In the genomic region with DNA sequence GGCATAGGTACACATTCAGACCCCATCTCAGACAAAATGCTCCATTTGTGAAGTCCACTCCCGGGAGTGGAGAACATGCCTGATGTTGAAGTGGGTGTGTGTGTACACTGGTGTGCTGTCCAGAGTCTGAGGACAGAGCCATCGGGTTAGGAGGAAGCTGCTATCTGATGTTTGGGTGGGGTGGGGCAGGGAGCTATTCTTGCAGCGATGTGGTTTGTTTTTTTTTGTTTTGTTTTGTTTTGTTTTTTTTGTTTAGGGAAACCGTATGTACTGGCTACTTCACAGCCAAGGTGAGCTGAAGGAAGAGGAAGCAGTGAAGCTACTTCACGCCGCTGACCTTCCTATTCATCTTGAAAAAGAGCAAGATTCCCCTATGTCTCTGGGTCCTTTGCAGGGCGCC, we compare ENCODE assay signal across 8 mouse cellular contexts. TPM values are rescaled to one million over a fixed set of nuclear protein-coding genes. Genes with fewer than 3 reads are reported as not detected.
DNase-seq lines count a peak whose midpoint lies in the region; ATAC-seq lines count a peak whose summit lies in the region.

No protein-coding gene starts in this region.

- WGBS in kidney, embryonic 16.5 days: 7% methylated on average over 7 of the region's 7 CpGs
- WGBS in embryonic facial prominence, embryonic 13.5 days: 10% methylated on average over 7 of the region's 7 CpGs
- 8% methylated on average over 7 of the region's 7 CpGs for WGBS in intestine, embryonic 14.5 days
- WGBS in midbrain, embryonic 12.5 days: 8% methylated on average over 7 of the region's 7 CpGs

- peak overlapping the region; percentile 90 for H3K4me2 ChIP-seq in kidney, embryonic 16.5 days (replicated peaks; ENCODE audit: low read depth, low read length)
- peak overlapping the region; percentile 79 for H3K4me2 ChIP-seq in embryonic facial prominence, embryonic 13.5 days
- H3K4me2 ChIP-seq in intestine, embryonic 14.5 days (ENCODE audit: low read length): peak overlapping the region; percentile 81
- peak overlapping the region; percentile 74 for H3K4me2 ChIP-seq in midbrain, embryonic 12.5 days (replicated peaks)

- peak overlapping the region; percentile 94 for H3K9ac ChIP-seq in kidney, embryonic 16.5 days (replicated peaks; ENCODE audit: low read length)
- H3K9ac ChIP-seq in embryonic facial prominence, embryonic 13.5 days: peak overlapping the region; percentile 92
- H3K9ac ChIP-seq in intestine, embryonic 14.5 days (ENCODE audit: low read length): peak overlapping the region; percentile 94
- peak overlapping the region; percentile 96 for H3K9ac ChIP-seq in midbrain, embryonic 12.5 days (replicated peaks)

- H3K4me1 ChIP-seq in kidney, embryonic 16.5 days (ENCODE audit: insufficient read depth, low read length): peaks cover 17% of the 10 kb centered on the region
- H3K4me1 ChIP-seq in embryonic facial prominence, embryonic 13.5 days: peaks cover 22% of the 10 kb centered on the region
- H3K4me1 ChIP-seq in intestine, embryonic 14.5 days (replicated peaks; ENCODE audit: control insufficient read depth, insufficient read depth, low read length): peaks cover 10% of the 10 kb centered on the region
- peaks cover 24% of the 10 kb centered on the region for H3K4me1 ChIP-seq in midbrain, embryonic 12.5 days

- peak overlapping the region; percentile 66 for H3K27ac ChIP-seq in kidney, embryonic 16.5 days (ENCODE audit: low read length)
- peak overlapping the region; percentile 92 for H3K27ac ChIP-seq in embryonic facial prominence, embryonic 13.5 days
- peak overlapping the region; percentile 87 for H3K27ac ChIP-seq in intestine, embryonic 14.5 days (ENCODE audit: low read depth)
- H3K27ac ChIP-seq in midbrain, embryonic 12.5 days (replicated peaks): peak overlapping the region; percentile 94; the same call in 1 of the 2 replicates

- H3K27me3 ChIP-seq in kidney, embryonic 16.5 days (ENCODE audit: insufficient read depth, low read length): no peaks in the 10 kb centered on the region
- H3K27me3 ChIP-seq in embryonic facial prominence, embryonic 13.5 days: no peaks in the 10 kb centered on the region
- H3K27me3 ChIP-seq in intestine, embryonic 14.5 days (replicated peaks; ENCODE audit: control insufficient read depth, insufficient read depth, low read length): no peaks in the 10 kb centered on the region
- no peaks in the 10 kb centered on the region for H3K27me3 ChIP-seq in midbrain, embryonic 12.5 days

- no peaks in the 10 kb centered on the region for H3K36me3 ChIP-seq in kidney, embryonic 16.5 days (ENCODE audit: insufficient read depth, low read length)
- peaks cover 6% of the 10 kb centered on the region; the same call in 1 of the 2 replicates for H3K36me3 ChIP-seq in embryonic facial prominence, embryonic 13.5 days
- H3K36me3 ChIP-seq in intestine, embryonic 14.5 days (ENCODE audit: control insufficient read depth, insufficient read depth, low read length): no peaks in the 10 kb centered on the region
- no peaks in the 10 kb centered on the region for H3K36me3 ChIP-seq in midbrain, embryonic 12.5 days

- DNase-seq in kidney, postnatal 14 days: no peak
- no peak for DNase-seq in intestine, embryonic 14.5 days (ENCODE audit: low spot score)
- no peak for DNase-seq in gastrocnemius, postnatal 25 days
- no peak for DNase-seq in gastrocnemius, postnatal 4 days (ENCODE audit: low spot score in 2 of 2)
- DNase-seq in thymus, adult 18-20 months: no peak

- ATAC-seq in kidney, embryonic 16.5 days (ENCODE audit: low FRiP score, low TSS enrichment): no peak
- ATAC-seq in embryonic facial prominence, embryonic 13.5 days (ENCODE audit: insufficient number of reproducible peaks, insufficient read depth, low FRiP score, low TSS enrichment, low read depth): no peak
- no peak for ATAC-seq in intestine, embryonic 14.5 days (replicated peaks; ENCODE audit: low FRiP score, low TSS enrichment, low read depth)
- no peak for ATAC-seq in midbrain, embryonic 12.5 days (ENCODE audit: low FRiP score, low read depth)

- no peaks in the 10 kb centered on the region for H3K9me3 ChIP-seq in kidney, embryonic 16.5 days (ENCODE audit: low read length)
- H3K9me3 ChIP-seq in embryonic facial prominence, embryonic 13.5 days: no peaks in the 10 kb centered on the region
- no peaks in the 10 kb centered on the region for H3K9me3 ChIP-seq in intestine, embryonic 14.5 days (ENCODE audit: control insufficient read depth, low read length)
- no peaks in the 10 kb centered on the region for H3K9me3 ChIP-seq in midbrain, embryonic 12.5 days

- H3K4me3 ChIP-seq in kidney, embryonic 16.5 days (ENCODE audit: low read length): peak overlapping the region; percentile 93
- H3K4me3 ChIP-seq in embryonic facial prominence, embryonic 13.5 days: peak overlapping the region; percentile 79
- peak overlapping the region; percentile 98 for H3K4me3 ChIP-seq in intestine, embryonic 14.5 days (ENCODE audit: low read depth, low read length)
- H3K4me3 ChIP-seq in midbrain, embryonic 12.5 days: peak overlapping the region; percentile 85

RNA-seq across cellular contexts. Expression of gene Stk38, which starts 1.0 kb away (rescaled TPM):
- 106 and 121 TPM in 2 replicates for polyA plus RNA-seq in kidney, embryonic 16.5 days (2015; fragmentation: Nextera tagmentation; extraction: Ambion mirVana)
- polyA plus RNA-seq in embryonic facial prominence, embryonic 13.5 days (2015; fragmentation: Nextera tagmentation; extraction: Ambion mirVana): 114 and 129 TPM in 2 replicates
- 91.6 and 108 TPM in 2 replicates for polyA plus RNA-seq in intestine, embryonic 14.5 days (2014; fragmentation: Nextera tagmentation; extraction: Ambion mirVana)
- polyA plus RNA-seq in midbrain, embryonic 12.5 days (2016; fragmentation: Nextera tagmentation; extraction: Ambion mirVana): 150 and 151 TPM in 2 replicates
- total RNA-seq in gastrocnemius, postnatal 25 days (2021): 10 to 100 TPM; 25.2 to 26.4 TPM
- total RNA-seq in gastrocnemius, postnatal 4 days (2021): 10 to 100 TPM; 60.3 to 66.7 TPM

RNA-seq across cellular contexts. Expression of gene Srsf3, which starts 25.6 kb away (rescaled TPM):
- 597 and 625 TPM in 2 replicates for polyA plus RNA-seq in kidney, embryonic 16.5 days (2015; fragmentation: Nextera tagmentation; extraction: Ambion mirVana)
- 702 and 727 TPM in 2 replicates for polyA plus RNA-seq in embryonic facial prominence, embryonic 13.5 days (2015; fragmentation: Nextera tagmentation; extraction: Ambion mirVana)
- polyA plus RNA-seq in intestine, embryonic 14.5 days (2014; fragmentation: Nextera tagmentation; extraction: Ambion mirVana): 585 and 647 TPM in 2 replicates
- 730 and 734 TPM in 2 replicates for polyA plus RNA-seq in midbrain, embryonic 12.5 days (2016; fragmentation: Nextera tagmentation; extraction: Ambion mirVana)
- 10 to 100 TPM; 36.4 to 48.2 TPM for total RNA-seq in gastrocnemius, postnatal 25 days (2021)
- 100 to 1,000 TPM; 129 TPM for total RNA-seq in gastrocnemius, postnatal 4 days (2021)

RNA-seq across cellular contexts. Expression of gene Kctd20, which starts 55.1 kb away (rescaled TPM):
- polyA plus RNA-seq in kidney, embryonic 16.5 days (2015; fragmentation: Nextera tagmentation; extraction: Ambion mirVana): 89.5 and 92.1 TPM in 2 replicates
- 99.9 and 103 TPM in 2 replicates for polyA plus RNA-seq in embryonic facial prominence, embryonic 13.5 days (2015; fragmentation: Nextera tagmentation; extraction: Ambion mirVana)
- 72.6 and 82.4 TPM in 2 replicates for polyA plus RNA-seq in intestine, embryonic 14.5 days (2014; fragmentation: Nextera tagmentation; extraction: Ambion mirVana)
- 115 and 116 TPM in 2 replicates for polyA plus RNA-seq in midbrain, embryonic 12.5 days (2016; fragmentation: Nextera tagmentation; extraction: Ambion mirVana)
- 10 to 100 TPM; 25.9 to 34.0 TPM for total RNA-seq in gastrocnemius, postnatal 25 days (2021)
- 10 to 100 TPM; 60.7 to 64.6 TPM for total RNA-seq in gastrocnemius, postnatal 4 days (2021)
